Mouse (Mus musculus): ENCODE results near the gene Bud23.

- TF ChIP-seq ZNF384 (IDR thresholded peaks at IDR 0.05; ENCODE audit: low read depth, low read length), result no peak
- TF ChIP-seq CHD2 (IDR thresholded peaks at IDR 0.05; ENCODE audit: low read depth, low read length), result 0 out of 2 replicates have a peak, but pooled peaks have one; percentile 69
- no peak for TF ChIP-seq MAFK (IDR thresholded peaks at IDR 0.05; ENCODE audit: insufficient read depth, low read depth, low read length)
- peak; percentile 84 for TF ChIP-seq HCFC1 (IDR thresholded peaks at IDR 0.05; ENCODE audit: borderline replicate concordance, insufficient read depth, low read length)
- no peak for TF ChIP-seq ZC3H11A (IDR thresholded peaks at IDR 0.05; ENCODE audit: borderline replicate concordance, low read depth, low read length)
Measured at GRCm38 (mm10) chr5:135063629-135064381, 954 bp downstream of the Bud23 start, which contains the start of gene Dnajc30.

All from ES-E14 (cell line).